Mouse (Mus musculus): Measurements from ENCODE around the gene Kcnip4.

Kcnip4 gene

GRCm38 (mm10) chr5:48412261-48412660 is 1112.4 kb downstream of the Kcnip4 start:
- DNase-seq (ENCODE audit: low spot score in 2 of 2): no peak

DNA sequence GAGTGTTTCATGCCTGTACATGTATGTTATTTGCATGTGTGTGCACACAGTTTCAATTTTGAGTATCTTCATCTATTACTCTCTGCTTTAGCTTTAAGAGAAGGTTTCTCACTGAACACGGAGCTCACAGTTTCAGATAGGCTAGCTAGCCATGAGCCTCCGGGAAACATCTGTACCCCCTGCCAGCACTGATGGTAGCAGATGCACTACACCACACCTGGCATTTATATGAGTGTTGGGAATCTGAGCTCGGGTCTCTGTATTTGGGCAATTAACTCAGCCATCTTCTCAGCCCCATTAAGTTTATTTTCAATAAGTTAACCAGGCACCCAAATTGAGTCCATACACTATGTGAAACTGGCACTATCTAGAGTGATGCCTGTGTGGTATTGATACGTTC is 1113.2 kb downstream of the Kcnip4 start:
- no peak for DNase-seq (ENCODE audit: low spot score in 2 of 2)

DNA sequence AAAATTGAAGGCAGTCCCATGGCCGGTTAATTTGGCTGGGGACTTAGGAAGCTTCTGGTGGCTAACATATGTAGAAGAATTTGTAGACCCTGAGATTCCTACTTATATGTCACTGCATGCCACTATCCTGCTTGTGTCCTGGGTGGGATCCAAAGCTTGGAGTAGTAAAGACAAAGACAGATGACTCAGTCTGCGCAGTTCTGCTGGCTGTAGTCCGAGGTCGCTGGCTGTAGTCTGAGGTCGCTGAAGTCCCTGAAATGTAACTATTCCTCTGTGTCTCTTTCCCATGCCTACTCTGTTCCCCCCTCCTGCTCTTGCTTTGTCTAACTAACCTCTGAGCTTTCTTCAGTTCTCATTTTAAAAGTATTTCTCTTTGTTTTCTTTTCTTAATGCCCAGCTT is 1114.4 kb downstream of the Kcnip4 start:
- no peak for DNase-seq (ENCODE audit: low spot score in 2 of 2)

- DNase-seq (ENCODE audit: low spot score in 2 of 2): no peak
These were observed 1116.4 kb downstream of the Kcnip4 start for GRCm38 (mm10) chr5:48408276-48408675.

- DNase-seq (ENCODE audit: low spot score in 2 of 2): no peak
These were observed 1122.2 kb downstream of the Kcnip4 start for GRCm38 (mm10) chr5:48402497-48402896.

DNA sequence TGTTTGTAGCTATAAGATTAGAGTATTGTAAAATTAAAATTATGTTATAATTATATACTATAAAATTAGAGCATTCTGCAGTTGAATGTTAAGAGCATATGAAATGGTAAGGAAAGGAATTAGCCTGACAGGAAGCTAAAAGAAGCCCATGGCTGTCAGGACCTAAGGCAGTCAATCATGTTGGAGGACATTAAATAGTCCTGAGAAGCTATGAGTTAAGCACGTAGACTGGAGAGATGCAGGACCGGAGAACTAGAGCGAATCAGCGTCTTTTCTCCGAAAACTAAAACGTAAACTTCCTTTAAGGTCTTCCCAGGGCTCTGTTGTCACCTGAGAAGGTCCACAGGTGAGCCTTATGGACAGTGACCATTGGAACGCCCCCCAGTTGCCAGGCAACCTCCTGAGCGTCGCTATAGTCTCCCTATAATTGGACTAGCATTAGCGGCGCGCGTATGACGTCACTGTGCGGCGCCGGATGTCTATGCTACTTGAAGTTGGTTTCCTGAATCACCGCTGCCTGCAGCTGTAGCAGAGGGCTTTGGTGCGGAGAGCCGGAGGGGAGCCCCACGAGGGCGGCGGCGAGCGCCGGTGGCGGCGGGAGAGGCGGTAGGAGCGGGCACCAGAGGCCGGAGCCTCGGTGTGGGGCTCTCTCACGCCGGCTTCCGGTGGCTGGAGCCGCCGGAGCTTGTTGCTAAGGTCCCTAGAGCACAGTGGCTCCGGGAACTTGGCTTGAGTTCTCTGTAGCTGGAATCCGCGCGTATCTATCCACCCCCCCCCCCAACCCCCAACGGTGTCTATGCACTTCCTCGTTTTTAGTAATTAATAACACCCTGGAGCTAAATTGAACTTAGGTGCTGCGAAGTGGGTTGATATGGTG is 1152.6 kb downstream of the Kcnip4 start:
- DNase-seq (ENCODE audit: low spot score in 2 of 2): peak; percentile 96

- DNase-seq (ENCODE audit: low spot score in 2 of 2): no peak
These were observed 1175.4 kb downstream of the Kcnip4 start for GRCm38 (mm10) chr5:48349309-48349708.

- DNase-seq (ENCODE audit: low spot score in 2 of 2): no peak
These were observed 1178.6 kb downstream of the Kcnip4 start for GRCm38 (mm10) chr5:48345983-48346648.

GRCm38 (mm10) chr5:48345095-48345982 is 1179.4 kb downstream of the Kcnip4 start:
- DNase-seq (ENCODE audit: low spot score in 2 of 2): no peak

DNA sequence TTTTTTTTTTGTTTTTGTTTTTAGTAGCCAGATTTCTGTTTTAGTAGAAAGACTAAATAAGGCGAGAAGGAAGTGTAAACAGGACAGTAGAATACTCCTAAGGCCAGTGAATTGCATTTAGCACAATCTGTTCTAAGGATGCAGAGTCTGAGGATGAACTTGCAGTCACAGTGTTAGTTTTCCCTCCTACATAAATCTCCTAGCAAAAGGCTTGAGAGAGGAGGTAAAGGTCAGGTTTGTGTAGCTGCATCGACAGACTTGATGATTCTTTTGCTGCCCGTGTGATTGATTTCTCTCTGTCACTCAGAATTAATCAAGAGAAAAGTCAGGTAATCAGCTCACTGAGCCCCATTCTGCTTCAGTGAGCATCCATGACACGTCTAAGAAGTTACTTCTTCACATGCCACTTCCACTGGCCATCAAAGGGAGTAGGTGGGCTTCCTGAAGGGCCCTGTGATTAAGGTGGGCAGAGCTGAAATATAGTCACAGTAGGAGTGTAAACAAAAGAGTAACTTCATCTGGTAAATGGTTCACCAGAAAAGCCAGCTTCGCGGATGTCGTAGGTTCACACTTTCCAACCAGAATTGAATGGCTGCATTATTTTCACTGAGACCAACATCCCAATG is 1183.8 kb downstream of the Kcnip4 start:
- no peak for DNase-seq (ENCODE audit: low spot score in 2 of 2)

All from right cerebral cortex, postnatal 36 days (tissue).